Mouse (Mus musculus) forebrain, embryonic 12.5 days (tissue): ENCODE measurements around the gene Rhbdd1. TPM values are rescaled to one million over a fixed set of nuclear protein-coding genes. Genes with fewer than 3 reads are reported as not detected.

Experiments used
- ATAC-seq: fragments of 200-750 bp; cut with Nextera tagmentation; 2 replicates; pipeline ENCODE4 v1.8.0; 2017; ENCODE audit warnings: moderate TSS enrichment; ENCODE audit not compliant: low FRiP score
- H3K27ac ChIP-seq: fragments of 300-500 bp; sonication (generic); 2 replicates; pipeline ENCODE4 v1.5.1; 2016; ENCODE audit warnings: mild to moderate bottlenecking
- H3K27me3 ChIP-seq: fragments of 300-500 bp; sonication (generic); 2 replicates; pipeline ENCODE4 v1.6.1; 2016; ENCODE audit warnings: mild to moderate bottlenecking
- H3K36me3 ChIP-seq: fragments of 300-500 bp; sonication (generic); replicated peaks from 2 replicates; pipeline ENCODE4 v1.6.1; 2016; ENCODE audit warnings: mild to moderate bottlenecking
- H3K4me1 ChIP-seq: fragments of 300-500 bp; sonication (generic); 2 replicates; pipeline ENCODE4 v1.6.1; 2016
- H3K4me2 ChIP-seq: fragments of 300-500 bp; sonication (generic); 2 replicates; pipeline ENCODE4 v1.6.1; 2016; ENCODE audit warnings: mild to moderate bottlenecking, moderate library complexity
- H3K4me3 ChIP-seq: fragments of 300-500 bp; sonication (generic); replicated peaks from 2 replicates; pipeline ENCODE4 v1.5.1; 2016; ENCODE audit warnings: mild to moderate bottlenecking
- H3K9ac ChIP-seq: fragments of 300-500 bp; sonication (generic); 2 replicates; pipeline ENCODE4 v1.6.1; 2016; ENCODE audit warnings: mild to moderate bottlenecking
- H3K9me3 ChIP-seq: fragments of 300-500 bp; sonication (generic); 2 replicates; pipeline ENCODE4 v1.6.1; 2016
- WGBS: fragments of 180-500 bp; shearing (Covaris S2); methylation state at CpG from one replicate; pipeline ENCODE4 v1.1.7; 2016; 5-methylcytosine and 5-hydroxymethylcytosine counted together
- polyA plus RNA-seq: library from polyadenylated mRNA; unstranded; fragments of >200 nt; fragmentation: Nextera tagmentation; extraction: Ambion mirVana; gene quantifications from 2 replicates; pipeline ENCODE4 v1.2.1, GENCODE M21; 2016

Rhbdd1 gene
- polyA plus RNA-seq, 1 experiment from 2014 or later: 8.9 TPM

DNA sequence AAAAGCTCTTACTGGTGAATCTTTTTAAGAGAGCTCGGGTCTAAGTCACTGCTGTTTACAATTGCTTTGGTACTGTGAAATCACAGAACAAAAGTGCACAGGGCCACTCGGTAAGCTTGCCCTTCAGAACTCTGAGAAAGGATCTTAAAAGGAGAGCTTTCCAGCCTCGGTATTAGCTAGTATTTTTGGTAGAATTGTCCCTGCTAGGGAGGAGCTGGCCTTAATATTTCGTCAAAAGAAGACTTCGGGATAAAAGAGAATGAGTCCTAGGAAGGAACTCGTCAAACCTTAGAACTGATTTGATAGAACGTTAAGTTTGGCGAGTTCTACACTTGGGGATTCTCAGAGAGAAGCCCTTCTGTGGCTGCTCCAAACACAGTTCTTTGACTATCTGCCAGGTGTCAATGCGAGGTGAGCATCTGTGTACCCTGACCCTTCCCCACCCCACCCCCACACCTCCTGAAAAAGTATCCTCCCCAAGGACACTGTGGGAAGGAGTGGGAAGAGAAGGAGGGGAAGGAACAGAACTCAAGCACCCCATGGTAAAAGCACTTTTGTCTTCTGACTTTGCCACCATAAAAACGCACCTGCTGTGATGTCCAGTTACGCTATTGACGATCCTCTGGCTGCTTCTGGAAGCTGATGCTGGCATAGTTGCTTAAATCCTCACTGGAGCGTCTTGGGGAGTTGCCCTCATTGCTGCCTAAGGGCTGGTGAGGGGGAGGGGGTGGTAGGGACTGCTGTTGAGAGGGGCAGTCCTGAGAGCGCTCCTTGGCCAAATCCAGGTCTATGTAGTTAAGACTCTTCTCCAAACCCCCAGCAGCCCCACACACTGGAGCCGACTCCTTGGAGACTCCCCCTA lies 29.8 kb upstream of the Rhbdd1 start:
- 20% methylated on average over 15 of the region's 15 CpGs for WGBS

GRCm38 (mm10) chr1:82287052-82287775 lies 29.0 kb upstream of the Rhbdd1 start:
- no peak for ATAC-seq
- Histone ChIP-seq H3K4me3 (peak overlapping the region; percentile 51), H3K27me3 (0 out of 2 replicates have a peak, but pooled peaks cover 5% of the 10 kb centered on the region), H3K36me3 (peaks cover 19% of the 10 kb centered on the region), H3K9me3 (no peaks in the 10 kb centered on the region), H3K9ac (peak overlapping the region; percentile 64), H3K4me1 (peaks cover 60% of the 10 kb centered on the region), H3K27ac (peak overlapping the region; percentile 63), H3K4me2 (peak overlapping the region; percentile 85)
- WGBS: 63% methylated on average over 22 of the region's 22 CpGs

More for the DNA sequence above, 29.8 kb upstream of the Rhbdd1 start:
- ATAC-seq: no peak
- Histone ChIP-seq H3K4me2 (peak overlapping the region; percentile 85), H3K27ac (peak overlapping the region; percentile 63), H3K4me1 (peaks cover 58% of the 10 kb centered on the region), H3K9me3 (no peaks in the 10 kb centered on the region), H3K9ac (peak overlapping the region; percentile 64), H3K27me3 (0 out of 2 replicates have a peak, but pooled peaks cover 5% of the 10 kb centered on the region), H3K36me3 (peaks cover 22% of the 10 kb centered on the region), H3K4me3 (peak overlapping the region; percentile 51)

- Histone ChIP-seq H3K27ac (0 out of 2 replicates have a peak overlapping the region, but pooled peaks have one; percentile 63), H3K36me3 (peaks cover 19% of the 10 kb centered on the region), H3K4me2 (peak overlapping the region; percentile 85), H3K9me3 (no peaks in the 10 kb centered on the region), H3K9ac (peak overlapping the region; percentile 64), H3K27me3 (0 out of 2 replicates have a peak, but pooled peaks cover 5% of the 10 kb centered on the region), H3K4me1 (peaks cover 60% of the 10 kb centered on the region), H3K4me3 (peak overlapping the region; percentile 51)
- no peak for ATAC-seq
- WGBS: 93% methylated on average over 16 of the region's 16 CpGs
These were observed 28.4 kb upstream of the Rhbdd1 start for GRCm38 (mm10) chr1:82287776-82288325.

DNA sequence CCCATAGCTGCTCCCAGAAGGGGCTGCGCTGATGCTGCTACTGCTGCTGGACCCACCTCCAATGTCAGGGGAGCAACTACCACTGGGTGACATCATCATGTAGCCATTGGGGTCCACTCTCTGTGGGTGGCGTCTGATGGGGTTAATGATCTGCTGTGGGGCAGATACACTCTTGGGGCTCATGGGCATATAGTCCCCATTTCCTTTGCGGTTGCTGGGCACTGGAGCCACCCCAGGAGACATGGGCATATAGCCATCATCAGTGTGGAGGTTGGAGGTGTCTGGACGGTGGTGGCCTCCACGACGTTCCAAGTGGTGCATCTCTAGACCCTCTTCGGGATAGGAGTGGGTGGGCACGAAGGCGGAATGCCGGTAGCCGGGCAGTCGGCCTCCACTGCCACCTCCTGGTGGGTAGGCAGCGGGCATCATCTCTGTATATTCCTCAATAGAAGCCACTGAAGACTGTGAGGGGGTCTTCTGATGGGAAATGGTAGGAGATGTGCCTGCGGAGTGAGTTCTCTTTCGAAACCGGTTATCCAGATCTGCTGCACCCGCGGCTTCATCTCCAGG lies 27.7 kb upstream of the Rhbdd1 start:
- no peak overlapping the region for H3K27ac ChIP-seq
- no peak for ATAC-seq
- peak overlapping the region; percentile 64 for H3K4me3 ChIP-seq
- no peak overlapping the region for H3K9ac ChIP-seq
- H3K4me1 ChIP-seq: peaks cover 65% of the 10 kb centered on the region
- 92% methylated on average over 18 of the region's 18 CpGs for WGBS
- peak overlapping the region; percentile 85 for H3K4me2 ChIP-seq
- peaks cover 19% of the 10 kb centered on the region for H3K36me3 ChIP-seq
- H3K9me3 ChIP-seq: no peaks in the 10 kb centered on the region
- 0 out of 2 replicates have a peak, but pooled peaks cover 5% of the 10 kb centered on the region for H3K27me3 ChIP-seq

- no peak for ATAC-seq
- H3K4me1 ChIP-seq: peaks cover 63% of the 10 kb centered on the region
- peak overlapping the region; percentile 98 for H3K27ac ChIP-seq
- H3K4me3 ChIP-seq: peak overlapping the region; percentile 64
- H3K4me2 ChIP-seq: peak overlapping the region; percentile 85
- 0 out of 2 replicates have a peak, but pooled peaks cover 5% of the 10 kb centered on the region for H3K27me3 ChIP-seq
- H3K36me3 ChIP-seq: peaks cover 19% of the 10 kb centered on the region
- WGBS: 75% methylated on average over 35 of the region's 35 CpGs
- H3K9me3 ChIP-seq: no peaks in the 10 kb centered on the region
- peak overlapping the region; percentile 89 for H3K9ac ChIP-seq
These were observed 26.9 kb upstream of the Rhbdd1 start for GRCm38 (mm10) chr1:82289116-82289989.

DNA sequence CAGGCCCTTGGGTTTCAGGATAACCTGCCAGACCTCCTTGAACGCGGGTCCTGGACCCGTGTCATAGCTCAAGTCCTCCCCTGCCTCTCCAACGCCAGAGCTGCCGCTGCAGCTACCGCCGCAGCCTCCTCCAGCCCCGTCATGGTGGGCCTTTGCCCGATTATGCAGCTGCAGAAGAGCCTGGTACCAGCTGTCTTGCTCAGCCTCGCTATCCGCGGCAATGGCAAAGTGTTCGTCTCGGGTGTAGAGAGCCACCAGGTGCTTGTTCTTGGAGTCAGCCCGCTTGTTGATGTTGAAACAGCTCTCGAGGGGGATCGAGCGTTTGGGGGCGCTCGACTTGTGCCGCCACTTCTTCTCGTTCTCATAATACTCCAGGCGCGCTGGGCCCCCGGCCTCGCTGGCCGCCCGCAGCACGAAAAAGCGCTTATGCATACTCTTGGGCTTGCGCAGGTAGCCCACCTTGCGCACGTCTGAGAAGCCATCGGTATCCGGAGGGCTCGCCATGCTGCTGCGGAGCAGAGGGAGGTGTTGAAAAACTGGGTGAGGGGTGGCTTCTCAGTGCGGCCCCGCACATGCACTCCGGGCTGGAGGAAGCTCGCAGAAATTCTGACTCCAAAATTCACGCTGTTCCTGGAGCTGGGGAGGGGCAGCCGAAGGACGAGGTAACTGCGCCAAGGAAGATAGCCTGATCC lies 26.1 kb upstream of the Rhbdd1 start:
- no peak for ATAC-seq
- under 1% methylated on average over 45 of the region's 45 CpGs for WGBS

GRCm38 (mm10) chr1:82290723-82291150 lies 25.5 kb upstream of the Rhbdd1 start:
- Histone ChIP-seq H3K4me3 (peak overlapping the region; percentile 64), H3K4me1 (peaks cover 59% of the 10 kb centered on the region), H3K9ac (peak overlapping the region; percentile 89), H3K4me2 (peak overlapping the region; percentile 85), H3K27ac (peak overlapping the region; percentile 98), H3K36me3 (peaks cover 19% of the 10 kb centered on the region), H3K27me3 (peaks cover 5% of the 10 kb centered on the region; the same call in 1 of the 2 replicates), H3K9me3 (no peaks in the 10 kb centered on the region)
- whole genome bisulfite sequencing: under 1% methylated on average over 30 of the region's 31 CpGs
- peak; percentile 65 for ATAC-seq

More for the DNA sequence above, 26.1 kb upstream of the Rhbdd1 start:
- Histone ChIP-seq H3K36me3 (peaks cover 19% of the 10 kb centered on the region), H3K4me1 (peaks cover 59% of the 10 kb centered on the region), H3K4me2 (peak overlapping the region; percentile 85), H3K9me3 (no peaks in the 10 kb centered on the region), H3K27ac (peak overlapping the region; percentile 98), H3K4me3 (peak overlapping the region; percentile 64), H3K27me3 (0 out of 2 replicates have a peak, but pooled peaks cover 5% of the 10 kb centered on the region), H3K9ac (peak overlapping the region; percentile 89)

DNA sequence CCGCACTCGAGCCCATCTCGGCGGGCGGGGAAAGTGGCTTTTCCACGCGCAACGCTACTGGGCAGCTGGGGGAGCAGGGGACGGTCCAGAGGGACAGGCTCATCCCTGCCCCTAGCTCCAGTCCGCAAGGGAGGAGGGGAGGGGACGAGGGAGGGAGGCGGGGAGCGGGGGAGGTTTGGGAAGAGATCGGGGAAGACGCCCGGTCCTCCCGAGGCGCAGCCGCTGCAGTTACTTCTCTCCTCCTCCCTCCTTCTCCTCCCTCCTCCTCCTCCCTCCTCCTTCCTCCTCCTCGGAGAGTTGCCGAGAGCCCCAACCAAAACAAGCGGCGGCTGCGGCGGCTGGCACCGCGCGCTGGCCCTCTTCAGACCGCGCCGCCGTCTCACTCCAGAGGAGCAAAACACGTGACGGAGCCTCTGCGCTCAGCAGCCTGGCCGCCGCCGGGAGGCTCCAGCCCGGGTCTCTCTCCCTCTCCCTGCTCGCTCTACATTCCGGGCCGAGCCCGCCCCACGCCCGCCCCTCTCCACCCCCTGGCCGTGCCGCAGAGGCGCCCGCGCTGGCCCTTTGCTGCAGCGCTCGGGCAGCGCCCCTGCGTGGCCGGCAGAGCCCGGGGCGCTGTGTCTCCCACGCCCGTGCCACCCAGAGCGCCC lies 25.0 kb upstream of the Rhbdd1 start, which contains the start of gene Irs1:
TSS of gene Irs1 (minus strand) at position 266 of the 647 bp plus-strand sequence.
- peak within 1 kb of the TSS; percentile 89 for H3K9ac ChIP-seq
- peak; percentile 86 for ATAC-seq
- no peaks in the 10 kb centered on the region for H3K9me3 ChIP-seq
- H3K4me1 ChIP-seq: peaks cover 57% of the 10 kb centered on the region
- H3K27ac ChIP-seq: peak within 1 kb of the TSS; percentile 98
- H3K4me3 ChIP-seq: peak within 1 kb of the TSS; percentile 64
- peaks cover 19% of the 10 kb centered on the region for H3K36me3 ChIP-seq
- under 1% methylated on average over 28 of the region's 60 CpGs for WGBS
- peaks cover 5% of the 10 kb centered on the region; the same call in 1 of the 2 replicates for H3K27me3 ChIP-seq
- peak within 1 kb of the TSS; percentile 85 for H3K4me2 ChIP-seq

DNA sequence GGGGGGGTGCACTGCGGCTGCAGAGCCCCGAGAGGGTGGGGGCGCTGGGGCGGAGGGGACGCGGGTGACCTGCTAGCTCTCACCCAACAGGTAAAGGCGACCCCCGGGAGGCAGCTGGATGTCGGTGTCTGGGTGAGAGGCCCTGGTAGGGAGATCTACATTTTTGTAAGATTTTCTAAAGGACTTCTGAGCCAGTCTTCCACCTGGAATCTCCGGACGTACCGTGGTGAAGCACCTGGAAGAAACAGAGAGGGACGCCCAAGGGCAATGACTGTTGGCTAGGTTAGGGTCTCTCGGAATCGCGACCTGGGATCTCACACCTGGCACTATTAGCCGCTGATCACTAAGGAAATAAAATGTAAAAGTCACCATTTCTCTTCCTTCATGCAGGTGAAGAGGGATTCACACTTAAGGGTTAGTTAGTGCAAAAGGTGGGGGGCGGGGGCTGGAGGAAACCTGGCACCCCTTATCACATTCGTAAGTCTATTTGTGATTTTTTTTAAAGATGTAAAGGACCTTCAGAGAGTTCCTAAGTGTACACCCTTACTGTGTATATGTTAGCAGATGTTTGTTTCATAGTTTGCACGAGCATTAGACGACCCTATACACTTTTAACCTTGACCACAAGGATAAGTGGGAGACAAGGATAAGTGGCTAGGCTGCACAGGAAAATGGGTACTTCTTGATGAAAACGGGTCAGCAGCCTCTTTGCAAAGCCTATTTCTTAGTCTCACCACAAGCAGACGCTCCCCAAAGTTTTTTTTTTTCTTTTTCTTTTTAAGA lies 24.1 kb upstream of the Rhbdd1 start:
- Histone ChIP-seq H3K27me3 (peaks cover 5% of the 10 kb centered on the region; the same call in 1 of the 2 replicates), H3K27ac (peak overlapping the region; percentile 98), H3K4me1 (peaks cover 48% of the 10 kb centered on the region), H3K9ac (peak overlapping the region; percentile 89), H3K4me3 (peak overlapping the region; percentile 64), H3K36me3 (peaks cover 19% of the 10 kb centered on the region), H3K4me2 (peak overlapping the region; percentile 85), H3K9me3 (no peaks in the 10 kb centered on the region)
- ATAC-seq: 0 out of 2 replicates have a peak, but pooled peaks have one; percentile 0
- WGBS: 1% methylated on average over 23 of the region's 23 CpGs
